Mouse (Mus musculus) heart, embryonic 14.5 days (tissue): Measurements from ENCODE around the gene Apba3. TPM values are rescaled to one million over a fixed set of nuclear protein-coding genes. Genes with fewer than 3 reads are reported as not detected.

Experiments
- ATAC-seq: fragments of 200-750 bp; cut with Nextera tagmentation; 2 replicates; pipeline ENCODE4 v1.8.0; 2017; ENCODE audit warnings: low read depth, moderate TSS enrichment; ENCODE audit not compliant: insufficient number of reproducible peaks, insufficient read depth, low FRiP score
- H3K27ac ChIP-seq, 2 experiments: fragments of 200-500 bp in 1 of 2; fragments of 300-500 bp in 1 of 2; sonication (generic) in 1 of 2; replicated peaks in 1 of 2; 2 replicates each; pipeline ENCODE4 v1.5.1; 2012 to 2014; ENCODE audit warnings: low read depth in 2 of 2, low read length in 2 of 2, control low read depth in 1 of 2, mild to moderate bottlenecking in 1 of 2, mixed read lengths in 1 of 2; ENCODE audit not compliant: control insufficient read depth in 1 of 2, insufficient read depth in 1 of 2
- H3K27me3 ChIP-seq: fragments of 300-500 bp; sonication (generic); 2 replicates; pipeline ENCODE4 v1.6.1; 2014; ENCODE audit warnings: mild to moderate bottlenecking, low read length, control low read depth; ENCODE audit not compliant: control insufficient read depth, insufficient read depth
- H3K36me3 ChIP-seq: fragments of 300-500 bp; sonication (generic); 2 replicates; pipeline ENCODE4 v1.6.1; 2014; ENCODE audit warnings: mild to moderate bottlenecking, control low read depth, low read length, mixed read lengths; ENCODE audit not compliant: control insufficient read depth, insufficient read depth
- H3K4me1 ChIP-seq, 2 experiments: fragments of 200-500 bp in 1 of 2; fragments of 300-500 bp in 1 of 2; sonication (generic) in 1 of 2; 2 replicates each; pipeline ENCODE4 v1.6.1; 2012 to 2014; ENCODE audit warnings: low read length in 2 of 2, control low read depth in 1 of 2, mixed read lengths in 1 of 2; ENCODE audit not compliant: control insufficient read depth in 2 of 2, insufficient read depth in 2 of 2
- H3K4me2 ChIP-seq: fragments of 300-500 bp; sonication (generic); 2 replicates; pipeline ENCODE4 v1.6.1; 2014; ENCODE audit warnings: mild to moderate bottlenecking, low read length
- H3K4me3 ChIP-seq, 2 experiments: fragments of 200-500 bp in 1 of 2; fragments of 300-500 bp in 1 of 2; sonication (generic) in 1 of 2; 2 replicates each; pipeline ENCODE4 v1.5.1; 2012 to 2014; ENCODE audit warnings: low read length in 2 of 2, mild to moderate bottlenecking in 2 of 2, control low read depth in 1 of 2, low read depth in 1 of 2, moderate library complexity in 1 of 2; ENCODE audit not compliant: control insufficient read depth in 1 of 2, insufficient read depth in 1 of 2
- H3K9ac ChIP-seq: fragments of 300-500 bp; sonication (generic); 2 replicates; pipeline ENCODE4 v1.6.1; 2014; ENCODE audit warnings: mild to moderate bottlenecking, low read length
- H3K9me3 ChIP-seq: fragments of 300-500 bp; sonication (generic); 2 replicates; pipeline ENCODE4 v1.6.1; 2016; ENCODE audit warnings: low read length, control low read depth; ENCODE audit not compliant: control insufficient read depth
- WGBS: fragments of 180-500 bp; shearing (Covaris S2); extraction: QIAGEN DNeasy Blood & Tissue Kit; methylation state at CpG from one replicate; pipeline ENCODE4 v1.1.7; 2014; 5-methylcytosine and 5-hydroxymethylcytosine counted together
- polyA plus RNA-seq: library from polyadenylated mRNA; unstranded; fragments of >200 nt; fragmentation: Nextera tagmentation; extraction: Ambion mirVana; gene quantifications from 2 replicates; pipeline ENCODE4 v1.2.1, GENCODE M21; 2014

Gene Apba3
- polyA plus RNA-seq, 1 experiment from 2014 or later, result 38.8 TPM

GRCm38 (mm10) chr10:81284719-81285118, 18.0 kb downstream of the Apba3 start:
- WGBS, result 12% methylated on average over 17 of the region's 17 CpGs
- H3K4me1 ChIP-seq, result peaks cover 3 to 7% of the 10 kb centered on the region in 2 experiments; a peak in 2 of 4 replicates
- no peaks in the 10 kb centered on the region for H3K36me3 ChIP-seq
- peak overlapping the region; percentile 84; the same call in 1 of the 2 replicates for H3K4me2 ChIP-seq
- H3K27me3 ChIP-seq, result peaks cover 63% of the 10 kb centered on the region
- no peak for ATAC-seq
- H3K4me3 ChIP-seq, result peak overlapping the region in 1 of 2 experiments; percentile 52; a peak in 1 of 4 replicates
- H3K9me3 ChIP-seq, result no peaks in the 10 kb centered on the region
- no peak overlapping the region for H3K27ac ChIP-seq
- no peak overlapping the region for H3K9ac ChIP-seq

- H3K36me3 ChIP-seq, result no peaks in the 10 kb centered on the region
- peaks cover 3 to 7% of the 10 kb centered on the region in 2 experiments; a peak in 2 of 4 replicates for H3K4me1 ChIP-seq
- ATAC-seq, result peak; percentile 68
- 2% methylated on average over 53 of the region's 54 CpGs for WGBS
- H3K4me2 ChIP-seq, result peak overlapping the region; percentile 84
- no peaks in the 10 kb centered on the region for H3K9me3 ChIP-seq
- H3K4me3 ChIP-seq, result peak overlapping the region; percentile 52 to 54
- H3K27me3 ChIP-seq, result peaks cover 63% of the 10 kb centered on the region
- H3K27ac ChIP-seq, result no peak overlapping the region
- peak overlapping the region; percentile 64 for H3K9ac ChIP-seq
These were observed 19.1 kb downstream of the Apba3 start for GRCm38 (mm10) chr10:81285694-81286450.

- ATAC-seq, result no peak
- no peak overlapping the region for H3K4me3 ChIP-seq
- no peak overlapping the region for H3K4me2 ChIP-seq
- no peak overlapping the region for H3K9ac ChIP-seq
- H3K27ac ChIP-seq, result no peak overlapping the region
- no peaks in the 10 kb centered on the region for H3K9me3 ChIP-seq
- H3K27me3 ChIP-seq, result peaks cover 66% of the 10 kb centered on the region
- 39% methylated on average over 6 of the region's 6 CpGs for WGBS
- no peaks in the 10 kb centered on the region for H3K36me3 ChIP-seq
- peaks cover 3 to 7% of the 10 kb centered on the region in 2 experiments; a peak in 2 of 4 replicates for H3K4me1 ChIP-seq
These were observed 19.8 kb downstream of the Apba3 start for GRCm38 (mm10) chr10:81286586-81286985.

- Histone ChIP-seq H3K36me3 (no peaks in the 10 kb centered on the region), H3K4me3 (no peak overlapping the region), H3K9me3 (no peaks in the 10 kb centered on the region), H3K9ac (no peak overlapping the region), H3K4me2 (no peak overlapping the region), H3K4me1 (peaks cover 3 to 7% of the 10 kb centered on the region in 2 experiments; a peak in 2 of 4 replicates), H3K27ac (no peak overlapping the region), H3K27me3 (peaks cover 64% of the 10 kb centered on the region)
- WGBS, result 55% methylated on average over 8 of the region's 8 CpGs
- ATAC-seq, result no peak
These were observed 20.9 kb downstream of the Apba3 start for GRCm38 (mm10) chr10:81287513-81288157.

- H3K27ac ChIP-seq, result no peak overlapping the region
- no peak overlapping the region for H3K4me3 ChIP-seq
- H3K4me1 ChIP-seq, result peaks cover 5 to 8% of the 10 kb centered on the region in 2 experiments; a peak in 3 of 4 replicates
- no peak overlapping the region for H3K9ac ChIP-seq
- no peak for ATAC-seq
- H3K9me3 ChIP-seq, result no peaks in the 10 kb centered on the region
- 28% methylated on average over 6 of the region's 6 CpGs for WGBS
- no peak overlapping the region for H3K4me2 ChIP-seq
- peaks cover 56% of the 10 kb centered on the region for H3K27me3 ChIP-seq
- no peaks in the 10 kb centered on the region for H3K36me3 ChIP-seq
These were observed 21.8 kb downstream of the Apba3 start for GRCm38 (mm10) chr10:81288601-81289000.

- 0 out of 2 replicates have a peak, but pooled peaks have one; percentile 5 for ATAC-seq
- WGBS, result 2% methylated on average over 7 of the region's 7 CpGs
- Histone ChIP-seq H3K36me3 (no peaks in the 10 kb centered on the region), H3K9ac (no peak overlapping the region), H3K27me3 (peaks cover 49% of the 10 kb centered on the region), H3K4me3 (no peak overlapping the region), H3K27ac (no peak overlapping the region), H3K9me3 (no peaks in the 10 kb centered on the region), H3K4me1 (peaks cover 12 to 15% of the 10 kb centered on the region in 2 experiments), H3K4me2 (no peak overlapping the region)
These were observed 22.5 kb downstream of the Apba3 start for GRCm38 (mm10) chr10:81289278-81289677.

- H3K27ac ChIP-seq, result no peak overlapping the region
- H3K4me2 ChIP-seq, result no peak overlapping the region
- H3K9ac ChIP-seq, result no peak overlapping the region
- no peak overlapping the region for H3K4me3 ChIP-seq
- H3K36me3 ChIP-seq, result no peaks in the 10 kb centered on the region
- WGBS, result 57% methylated on average over 14 of the region's 14 CpGs
- ATAC-seq, result no peak
- peaks cover 44% of the 10 kb centered on the region for H3K27me3 ChIP-seq
- H3K4me1 ChIP-seq, result peaks cover 17 to 21% of the 10 kb centered on the region in 2 experiments
- no peaks in the 10 kb centered on the region for H3K9me3 ChIP-seq
These were observed 23.1 kb downstream of the Apba3 start for GRCm38 (mm10) chr10:81289811-81290210.
